Mouse (Mus musculus): Measurements from ENCODE around the gene Irx4.

Gene Irx4

DNA sequence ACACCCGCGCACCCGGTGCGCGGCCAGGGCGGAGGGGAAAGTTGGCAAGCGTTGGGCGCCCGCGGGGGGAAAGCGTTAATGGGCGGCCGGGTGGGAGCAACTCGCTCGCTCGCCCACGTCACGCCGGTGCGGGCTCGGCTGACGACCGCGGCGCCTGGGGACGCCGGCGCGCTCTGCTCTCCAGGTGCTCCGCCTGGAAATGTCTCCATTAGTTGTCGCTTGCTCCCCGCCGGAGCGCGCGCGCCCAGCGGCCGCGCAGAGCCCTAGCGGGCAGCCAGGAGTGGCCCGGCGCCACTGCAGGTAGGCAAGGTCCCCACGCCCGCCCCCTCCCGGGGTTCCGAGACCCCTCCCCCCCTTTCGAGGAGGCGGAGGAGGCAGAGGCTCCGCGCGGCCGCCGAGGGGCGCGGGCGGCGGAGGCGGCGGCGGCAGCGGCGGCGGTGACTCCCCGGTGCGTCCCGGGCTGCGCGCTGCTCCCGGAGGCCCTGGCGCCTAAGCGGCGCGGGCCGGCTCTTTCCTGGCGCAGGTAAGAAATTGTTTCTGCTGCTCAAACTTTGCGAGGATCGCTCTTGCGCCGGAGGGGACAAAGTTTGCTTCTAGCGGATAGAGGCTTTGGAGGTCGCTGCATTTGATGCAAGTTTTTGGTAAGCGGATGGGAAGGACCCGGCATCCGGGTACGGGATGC lies at the start of gene Irx4:
TSS of gene Irx4 (plus strand) at position 126 of the 682 bp plus-strand sequence.
- DNase-seq: no peak

- DNase-seq: no peak
These were observed 46.0 kb upstream of the Irx4 start for GRCm38 (mm10) chr13:73214301-73214700.

- DNase-seq: no peak
These were observed 23.8 kb upstream of the Irx4 start for GRCm38 (mm10) chr13:73236461-73236860.

GRCm38 (mm10) chr13:73239191-73239746 lies 21.0 kb upstream of the Irx4 start:
- no peak for DNase-seq

DNA sequence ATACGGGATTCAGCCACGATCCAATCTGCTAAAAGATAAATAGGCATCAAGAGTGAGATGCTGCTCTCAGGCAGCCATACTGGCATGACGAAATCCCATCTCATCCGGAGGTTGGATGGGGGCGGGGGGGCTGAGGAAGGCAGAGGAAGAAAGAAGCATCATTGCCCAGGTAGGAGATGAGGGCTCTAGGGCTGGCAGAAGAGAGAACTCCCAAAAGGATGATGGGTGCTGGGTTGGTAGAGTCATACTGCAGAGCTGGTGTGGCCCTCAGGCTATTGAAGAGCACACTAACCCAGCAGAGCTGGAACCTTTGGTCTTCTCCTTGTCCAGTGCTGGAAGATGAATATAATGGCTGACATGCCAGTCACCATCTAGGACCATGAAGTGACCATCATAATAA lies 17.7 kb upstream of the Irx4 start:
- no peak for DNase-seq

GRCm38 (mm10) chr13:73246961-73247360 lies 13.3 kb upstream of the Irx4 start:
- DNase-seq: no peak

DNA sequence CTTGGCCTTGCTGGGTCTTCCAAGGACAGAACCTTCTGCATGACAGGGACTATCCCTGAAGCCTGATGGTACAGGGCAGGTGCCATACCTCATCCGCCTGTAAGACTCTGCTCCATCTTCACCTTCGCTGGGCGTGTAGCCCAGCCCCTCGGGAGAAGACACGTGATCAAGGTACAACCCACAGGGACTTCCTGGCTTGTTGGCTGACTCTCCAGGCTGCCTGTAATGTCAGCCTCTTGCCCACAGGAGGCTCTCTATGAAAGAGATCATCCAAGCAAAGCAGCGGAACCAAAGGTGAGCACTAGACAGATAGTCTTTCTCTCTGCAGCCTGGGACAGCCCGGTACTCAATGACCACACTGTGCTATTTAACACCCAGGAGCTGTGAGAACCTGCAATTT lies 9.1 kb upstream of the Irx4 start:
- no peak for DNase-seq

DNA sequence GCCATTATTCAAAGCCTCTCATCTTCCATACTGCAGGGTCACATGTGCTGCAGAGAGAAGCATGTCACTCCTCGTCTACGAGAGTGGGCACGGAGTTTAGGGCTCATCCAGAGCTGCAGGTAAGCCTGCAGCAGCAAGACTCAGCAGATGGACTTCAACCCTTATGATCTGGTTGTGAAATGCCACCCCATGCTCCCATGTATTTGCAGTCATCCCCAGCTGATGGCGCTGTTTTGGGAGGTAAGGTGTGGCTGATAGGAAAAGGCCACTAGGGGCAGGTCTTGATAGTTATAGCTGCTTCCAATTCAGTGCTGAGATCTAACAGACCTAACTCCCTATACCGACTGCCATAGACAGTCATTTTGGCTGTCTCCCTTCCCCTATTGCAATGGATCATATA lies 8.3 kb upstream of the Irx4 start:
- no peak for DNase-seq

GRCm38 (mm10) chr13:73258415-73258814 lies 1.9 kb upstream of the Irx4 start:
- no peak for DNase-seq

- no peak for DNase-seq
These were observed 514 bp upstream of the Irx4 start for GRCm38 (mm10) chr13:73259577-73260353.

DNA sequence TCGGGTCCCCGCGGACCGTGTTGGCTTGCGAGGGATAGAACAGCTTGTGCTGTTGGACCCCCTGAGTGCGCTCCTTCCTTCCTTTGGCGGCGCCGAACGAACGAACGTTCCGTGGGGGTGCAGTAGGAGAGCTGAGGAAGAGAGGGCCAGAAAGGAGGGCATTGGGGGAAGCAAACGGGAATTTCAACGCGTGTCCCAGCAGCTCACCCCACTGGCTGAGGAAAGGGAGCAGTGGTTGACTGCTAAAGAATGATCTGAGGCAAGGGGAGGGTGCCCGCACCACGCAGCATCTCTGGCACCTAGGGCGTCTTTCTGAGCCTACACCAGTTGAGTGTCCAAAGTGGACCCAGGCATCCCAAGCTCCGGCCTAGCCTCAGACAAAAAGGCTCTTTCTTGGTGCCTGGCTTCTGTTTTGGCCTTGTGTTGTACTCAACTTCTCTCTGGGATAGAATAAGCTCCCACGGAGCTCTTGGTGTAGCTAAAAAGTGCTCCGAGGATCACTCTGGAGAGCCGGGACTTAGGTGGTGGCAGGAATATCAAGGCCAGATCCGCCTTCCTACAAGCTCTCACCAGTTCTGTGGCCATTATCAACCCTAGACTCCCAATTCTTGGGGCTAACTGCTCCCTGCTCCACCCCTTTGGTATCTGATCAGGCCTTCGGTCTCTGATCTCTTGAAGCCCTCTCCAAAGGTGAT lies 904 bp downstream of the Irx4 start:
- DNase-seq: no peak

DNA sequence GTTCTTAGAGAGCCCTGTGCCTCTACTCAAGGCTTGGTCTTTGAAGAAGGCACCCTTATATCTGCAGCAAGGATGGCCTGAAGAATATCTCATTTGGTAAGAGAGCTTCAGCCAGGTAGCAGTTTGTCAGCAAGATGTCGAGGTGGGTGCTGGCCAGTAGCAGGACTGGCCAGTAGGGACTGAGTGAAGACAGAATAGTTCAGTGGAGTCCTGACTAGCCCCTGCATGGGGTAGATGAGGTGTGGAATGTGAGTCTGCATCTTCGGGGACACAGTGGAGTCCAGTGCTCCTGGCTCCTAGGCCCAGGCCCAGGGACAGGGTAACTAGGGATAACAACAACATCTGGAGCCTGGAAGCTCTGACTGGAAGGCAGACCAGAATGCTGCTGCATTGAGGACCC lies 1.6 kb downstream of the Irx4 start:
- no peak for DNase-seq

- DNase-seq: no peak
These were observed 2.3 kb downstream of the Irx4 start for GRCm38 (mm10) chr13:73262336-73263127.

- no peak for DNase-seq
These were observed 3.1 kb downstream of the Irx4 start for GRCm38 (mm10) chr13:73263128-73263971.

DNA sequence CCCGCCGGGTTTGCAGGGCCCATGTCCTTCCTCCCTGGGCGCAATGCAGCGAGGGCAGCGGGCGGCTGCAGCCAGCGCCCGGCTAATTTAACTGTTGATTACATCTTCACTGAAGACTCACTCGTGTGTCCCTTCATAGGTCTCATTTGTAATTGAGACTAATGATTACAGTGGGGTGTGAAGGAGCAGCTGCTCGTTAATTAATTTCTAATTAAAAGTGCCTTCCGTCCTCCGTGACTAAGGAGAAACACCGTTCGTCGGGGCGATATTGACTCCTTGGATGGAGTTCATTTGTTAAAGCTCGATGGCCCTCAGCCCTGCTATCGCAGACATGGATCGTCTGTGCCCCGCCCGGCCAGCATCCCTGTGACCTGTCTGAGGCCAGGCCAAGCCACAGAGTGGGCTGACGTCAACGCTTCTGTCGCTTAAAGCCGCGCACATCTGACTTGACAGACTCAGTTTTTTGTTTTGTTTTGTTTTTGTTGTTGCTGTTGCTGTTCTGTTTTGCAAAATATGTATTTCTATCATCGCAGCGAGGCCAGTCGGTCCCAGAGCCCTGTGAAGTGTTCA lies 4.0 kb downstream of the Irx4 start:
- DNase-seq: no peak

GRCm38 (mm10) chr13:73264831-73265230 lies 4.6 kb downstream of the Irx4 start:
- DNase-seq: no peak

GRCm38 (mm10) chr13:73265442-73265841 lies 5.2 kb downstream of the Irx4 start:
- DNase-seq: no peak

DNA sequence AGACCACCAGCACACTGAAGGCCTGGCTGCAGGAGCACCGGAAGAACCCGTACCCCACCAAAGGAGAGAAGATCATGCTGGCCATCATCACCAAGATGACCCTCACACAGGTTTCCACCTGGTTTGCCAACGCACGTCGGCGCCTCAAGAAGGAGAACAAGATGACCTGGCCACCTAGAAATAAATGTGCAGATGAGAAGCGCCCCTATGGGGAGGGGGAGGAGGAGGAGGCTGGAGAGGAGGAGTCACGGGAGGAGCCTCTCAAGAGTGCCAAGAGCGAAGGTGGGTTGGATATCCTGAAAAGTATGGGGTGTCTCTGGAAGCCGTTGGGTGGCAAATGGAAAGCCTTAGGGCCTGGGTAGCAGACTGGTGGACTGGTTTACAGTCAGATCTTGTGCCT lies 7.3 kb downstream of the Irx4 start:
- no peak for DNase-seq

GRCm38 (mm10) chr13:73268702-73269101 lies 8.4 kb downstream of the Irx4 start:
- DNase-seq: no peak

GRCm38 (mm10) chr13:73269251-73269650 lies 9.0 kb downstream of the Irx4 start:
- DNase-seq: no peak

GRCm38 (mm10) chr13:73269891-73270290 lies 9.6 kb downstream of the Irx4 start:
- no peak for DNase-seq

Measured in cerebellum, adult 11 months (tissue).